Mouse (Mus musculus) layer of hippocampus, adult 18-20 months (tissue): Measurements from ENCODE around the gene Pkig. TPM values are rescaled to one million over a fixed set of nuclear protein-coding genes. Genes with fewer than 3 reads are reported as not detected.
"Not testable (repeated sequence)": the region's sequence is repeated elsewhere in the genome, so short reads cannot be mapped to it uniquely, and the experiment has no call there.

ENCODE experiments used
- DNase-seq, 2 experiments: peaks; one replicate each; pipeline ENCODE4 v3.0.0; 2022; ENCODE audit warnings: low spot score in 2 of 2
- total RNA-seq, 2 experiments: library from RNA; stranded (reverse); gene quantifications; 2 replicates each; pipeline ENCODE4 v1.2.3; 2021

Pkig gene
- total RNA-seq, 2 experiments from 2014 or later = 98.0 to 101 TPM

GRCm38 (mm10) chr2:163642685-163643575 is 15.3 kb upstream of the Pkig start:
- no peak for DNase-seq

DNA sequence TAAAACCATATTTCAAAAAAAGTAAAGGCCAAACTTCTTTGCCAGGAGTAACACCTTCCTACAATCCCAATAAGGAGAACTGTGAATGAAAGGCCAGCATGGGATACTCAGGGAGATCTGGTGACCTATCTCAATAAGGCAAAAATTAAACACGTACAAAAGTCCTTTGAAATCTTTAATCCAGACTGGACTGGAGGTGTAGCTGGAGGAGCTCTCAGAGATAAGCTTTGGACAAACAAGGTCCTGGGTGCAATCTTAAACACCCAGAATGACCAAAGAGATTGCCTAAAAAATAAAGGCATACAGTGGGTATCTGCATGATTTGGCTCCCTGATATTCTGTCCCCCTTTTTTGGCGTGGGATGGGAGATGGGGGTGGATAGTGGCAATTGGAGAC is 14.6 kb upstream of the Pkig start:
- DNase-seq = no peak

DNA sequence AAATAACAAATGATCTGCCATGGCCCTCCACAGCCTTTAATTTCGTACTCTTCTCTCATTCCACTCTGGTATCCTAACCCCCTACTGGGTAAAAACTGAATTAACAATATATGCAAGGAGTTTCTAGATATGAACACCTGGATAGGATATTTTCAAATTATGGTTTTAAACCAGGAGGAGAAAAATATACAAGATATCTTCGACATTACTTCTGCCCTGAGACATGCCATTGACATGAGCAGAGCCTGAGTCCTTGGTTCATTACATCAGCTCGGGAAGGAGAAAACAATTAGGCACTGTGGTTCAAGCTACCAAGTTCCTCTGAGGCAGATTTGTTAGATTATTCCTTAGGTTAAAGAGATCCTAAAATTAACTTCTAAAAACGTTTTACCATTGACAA is 14.1 kb upstream of the Pkig start:
- DNase-seq = no peak

GRCm38 (mm10) chr2:163644575-163645385 is 13.4 kb upstream of the Pkig start, which contains the start of gene Serinc3:
Gene Serinc3 (minus strand): TSS chr2:163645131.
- DNase-seq = peak; percentile 96 to 98

DNA sequence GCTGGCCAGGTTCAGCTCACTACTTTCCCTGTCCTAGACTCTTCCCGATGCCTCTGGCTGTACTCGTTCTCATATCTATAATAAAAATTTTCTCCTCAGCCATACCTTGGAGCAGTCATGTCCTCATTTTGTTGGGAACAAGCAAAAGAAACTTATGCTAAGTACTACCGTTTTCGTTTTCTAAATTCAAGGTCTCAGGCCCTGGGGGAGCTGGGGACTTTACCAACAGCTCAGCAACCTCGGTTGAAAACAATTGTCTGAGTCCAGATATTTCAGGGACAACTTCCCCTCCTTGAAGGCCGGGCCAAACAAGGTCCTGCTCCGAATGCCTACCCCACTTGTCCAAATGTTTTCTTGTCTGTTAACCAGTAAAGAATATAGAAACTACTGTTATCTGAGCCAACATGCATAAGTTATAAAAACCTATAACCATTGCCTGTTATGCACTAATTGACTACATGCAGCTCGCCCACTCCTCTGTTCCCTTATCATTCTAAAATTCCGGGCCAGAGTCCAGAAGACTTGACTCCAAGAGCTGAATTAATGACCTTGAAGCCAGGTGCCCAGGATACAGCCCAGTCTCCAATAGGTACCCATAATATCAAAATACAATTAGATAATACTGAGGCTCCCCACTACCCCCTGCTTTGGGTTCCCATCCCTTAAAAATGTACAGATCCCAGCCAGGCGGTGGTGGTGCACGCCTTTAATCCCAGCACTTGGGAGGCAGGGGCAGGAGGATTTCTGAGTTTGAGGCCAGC is 12.3 kb upstream of the Pkig start:
- no peak for DNase-seq

DNA sequence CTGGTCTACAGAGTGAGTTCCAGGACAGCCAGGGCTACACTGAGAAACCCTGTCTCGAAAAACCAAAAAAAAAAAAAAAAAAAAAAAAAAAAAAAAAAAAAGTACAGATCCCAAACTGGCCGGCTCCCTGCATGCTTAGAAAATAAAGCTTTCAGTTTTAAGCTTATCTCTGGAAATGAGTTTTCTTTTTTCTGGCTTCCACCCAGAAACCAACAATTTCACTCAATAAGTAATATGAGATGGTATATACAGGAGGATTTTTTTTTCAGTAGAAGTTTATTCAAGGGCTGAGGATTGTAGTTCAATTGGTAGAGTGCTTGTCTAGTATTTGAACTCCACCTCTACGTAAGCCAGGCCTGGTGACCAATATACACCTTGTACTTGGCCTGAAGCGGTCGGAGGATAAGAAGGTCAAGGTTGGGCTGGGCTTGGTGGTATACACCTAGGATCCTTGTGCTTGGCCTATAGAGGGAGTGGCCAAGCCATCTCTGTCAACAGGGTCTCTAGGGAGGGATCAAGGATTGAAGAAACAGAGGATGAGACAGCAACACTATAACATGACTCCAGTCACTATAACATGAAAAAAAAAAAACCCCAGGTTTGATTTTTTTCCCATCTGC is 11.6 kb upstream of the Pkig start:
- DNase-seq = no peak

DNA sequence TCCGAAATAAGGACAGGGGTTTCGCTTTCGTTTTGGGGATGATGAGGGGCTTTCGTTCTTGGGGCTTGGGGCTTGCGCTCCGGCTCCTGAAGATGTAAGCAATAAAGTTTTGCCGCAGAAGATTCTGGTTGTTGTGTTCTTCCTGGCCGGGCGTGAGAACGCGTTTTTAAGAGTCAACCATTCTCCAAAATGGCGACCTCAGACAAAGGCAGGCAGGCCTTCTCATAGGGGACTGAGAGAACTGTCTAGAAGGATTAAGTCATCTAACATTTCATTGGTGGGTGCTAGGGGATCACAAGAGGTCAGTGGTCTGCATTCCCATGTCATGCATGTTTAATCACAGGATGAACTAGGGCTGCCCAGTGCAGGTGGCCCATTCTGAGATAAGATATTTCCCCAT is 2.5 kb upstream of the Pkig start:
- DNase-seq = not testable (repeated sequence)

GRCm38 (mm10) chr2:163657486-163657885 is 700 bp upstream of the Pkig start:
- no peak for DNase-seq

GRCm38 (mm10) chr2:163658941-163659340 is 755 bp downstream of the Pkig start:
- DNase-seq = peak in 1 of 2 experiments; percentile 53

DNA sequence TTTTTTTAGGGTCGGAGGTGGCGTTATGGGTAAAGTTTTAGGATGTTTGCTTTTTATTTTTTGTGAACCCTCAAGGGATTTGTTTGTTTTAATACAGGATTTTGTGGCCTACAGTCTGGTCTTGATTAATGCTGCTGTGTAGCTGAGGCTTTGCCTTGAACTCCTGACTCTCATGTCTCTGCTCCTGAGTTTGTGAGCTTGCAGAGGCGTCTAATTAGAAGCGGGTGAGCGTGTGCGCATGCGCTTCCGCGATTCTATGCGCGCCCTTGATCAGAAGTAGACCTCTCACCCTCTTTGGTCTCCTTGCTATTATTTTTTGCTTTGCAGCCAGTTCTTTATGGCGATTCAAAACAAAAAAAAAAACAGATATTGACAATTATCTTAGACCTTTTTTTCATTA is 1.2 kb downstream of the Pkig start:
- no peak for DNase-seq

GRCm38 (mm10) chr2:163660103-163660701 is 2.0 kb downstream of the Pkig start:
- DNase-seq = no peak

- peak in 1 of 2 experiments; percentile 63 for DNase-seq
These were observed 3.2 kb downstream of the Pkig start for GRCm38 (mm10) chr2:163661371-163661850.

GRCm38 (mm10) chr2:163662076-163662475 is 3.9 kb downstream of the Pkig start:
- DNase-seq = no peak

DNA sequence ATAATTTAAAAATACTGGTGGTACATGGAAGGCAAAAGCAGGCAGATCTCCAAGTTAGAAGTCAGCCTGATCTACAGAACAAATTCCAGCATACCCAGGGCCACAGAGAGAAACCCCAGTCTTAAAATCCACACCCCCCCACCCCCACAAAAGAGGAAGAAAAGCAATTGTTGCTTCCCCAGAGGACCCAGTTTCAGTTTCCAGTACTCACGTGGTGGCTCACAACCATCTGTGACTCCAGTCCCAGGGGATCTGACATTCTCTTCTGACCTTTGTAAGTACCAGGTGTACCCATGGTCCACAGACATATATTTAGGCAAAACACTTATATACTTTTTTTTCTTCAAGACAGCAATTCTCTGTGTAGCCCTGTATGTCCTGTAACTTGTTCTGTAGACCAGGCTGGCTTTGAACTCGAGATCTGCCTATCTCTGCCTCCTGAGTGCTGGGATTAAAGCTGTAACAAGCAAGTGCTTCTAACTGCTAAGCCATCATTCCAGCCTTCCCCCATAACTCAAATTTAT is 4.6 kb downstream of the Pkig start:
- no peak for DNase-seq

DNA sequence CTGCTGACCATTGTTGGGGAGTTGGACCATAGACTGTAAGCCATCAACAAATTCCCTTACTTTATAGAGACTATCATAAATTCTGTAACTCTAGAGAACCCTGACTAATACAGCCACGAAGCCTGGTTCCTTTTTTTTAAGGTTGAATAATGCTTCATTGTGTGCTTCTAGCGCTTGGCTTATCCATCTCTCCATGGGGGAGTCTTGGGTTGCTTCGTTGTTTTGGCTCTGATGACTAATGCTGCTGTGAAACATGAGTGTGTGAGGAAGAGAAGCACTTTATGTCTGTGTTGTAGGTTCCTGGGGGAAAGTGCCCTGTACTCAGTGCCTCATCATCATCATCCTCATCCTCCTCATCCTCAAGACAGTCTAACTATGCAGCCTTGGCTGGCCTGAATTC is 5.7 kb downstream of the Pkig start:
- DNase-seq = no peak

- DNase-seq = no peak
These were observed 8.9 kb downstream of the Pkig start for GRCm38 (mm10) chr2:163667045-163667444.

- DNase-seq = no peak
These were observed 12.8 kb downstream of the Pkig start for GRCm38 (mm10) chr2:163670872-163671594.

- no peak for DNase-seq
These were observed 16.2 kb downstream of the Pkig start for GRCm38 (mm10) chr2:163674397-163674796.

- DNase-seq = peak; percentile 44 to 76
These were observed 17.0 kb downstream of the Pkig start for GRCm38 (mm10) chr2:163675144-163675619.
